Mouse (Mus musculus) liver, postnatal 0 days (tissue): ENCODE measurements at regions not wholly inside any gene's neighbourhood (a gene's known extent, or its start where the extent isn't known, plus 50 kb on each side); places are given as distances from the start of the nearest gene placed in this dataset.

Experiments
- CTCF ChIP-seq: sonication (generic); IDR thresholded peaks from 2 replicates; pipeline ENCODE4 v1.5.1; 2016; ENCODE audit warnings: antibody characterized with exemption, low read depth
- EP300 ChIP-seq: IDR thresholded peaks from 2 replicates; pipeline ENCODE4 v1.6.1; 2016; ENCODE audit warnings: antibody characterized with exemption, low read depth, mild to moderate bottlenecking

GRCm38 (mm10) chr13:73034065-73034831 lies 226.0 kb upstream of the Irx4 start:
- TF ChIP-seq CTCF (no peak), EP300 (no peak)
